Mouse (Mus musculus) testis, adult 2 months (tissue): ENCODE results near the gene Pou2f2. TPM values are rescaled to one million over a fixed set of nuclear protein-coding genes. Genes with fewer than 3 reads are reported as not detected.

Experiments
- H3K27ac ChIP-seq: fragments of 200-500 bp; 2 replicates; pipeline ENCODE4 v1.5.1; 2012; ENCODE audit warnings: low read depth, low read length; ENCODE audit not compliant: control insufficient read depth, insufficient read depth
- H3K27me3 ChIP-seq: fragments of 200-500 bp; 2 replicates; pipeline ENCODE4 v1.6.1; 2012; ENCODE audit warnings: mild to moderate bottlenecking, low read length, moderate library complexity; ENCODE audit not compliant: control insufficient read depth, insufficient read depth
- H3K36me3 ChIP-seq: fragments of 200-500 bp; 2 replicates; pipeline ENCODE4 v1.6.1; 2012; ENCODE audit warnings: mild to moderate bottlenecking, low read length; ENCODE audit not compliant: control insufficient read depth, insufficient read depth
- H3K4me1 ChIP-seq: fragments of 200-500 bp; 2 replicates; pipeline ENCODE4 v1.6.1; 2012; ENCODE audit warnings: low read length; ENCODE audit not compliant: control insufficient read depth, insufficient read depth
- H3K4me3 ChIP-seq: fragments of 200-500 bp; 2 replicates; pipeline ENCODE4 v1.5.1; 2012; ENCODE audit warnings: low read depth, mild to moderate bottlenecking, low read length, moderate library complexity, mixed read lengths; ENCODE audit not compliant: control insufficient read depth
- CTCF ChIP-seq: fragments of 200-500 bp; IDR thresholded peaks from 2 replicates; pipeline ENCODE4 v1.5.1; 2012; ENCODE audit warnings: low read depth, mild to moderate bottlenecking, inconsistent platforms, low read length, moderate library complexity; ENCODE audit not compliant: control insufficient read depth, insufficient read depth, insufficient replicate concordance
- POLR2A ChIP-seq: fragments of 200-500 bp; IDR thresholded peaks from 2 replicates; pipeline ENCODE4 v1.6.1; 2012; ENCODE audit warnings: low read depth, mild to moderate bottlenecking, inconsistent platforms, low read length, moderate library complexity; ENCODE audit not compliant: control insufficient read depth
- polyA plus RNA-seq: library from polyadenylated mRNA; depleted of rRNA; stranded (reverse); fragments of >200 nt; gene quantifications from 2 replicates; pipeline ENCODE4 v1.2.3, GENCODE M21; 2012

Gene Pou2f2
- polyA plus RNA-seq, 1 experiment = 8.3 TPM

DNA sequence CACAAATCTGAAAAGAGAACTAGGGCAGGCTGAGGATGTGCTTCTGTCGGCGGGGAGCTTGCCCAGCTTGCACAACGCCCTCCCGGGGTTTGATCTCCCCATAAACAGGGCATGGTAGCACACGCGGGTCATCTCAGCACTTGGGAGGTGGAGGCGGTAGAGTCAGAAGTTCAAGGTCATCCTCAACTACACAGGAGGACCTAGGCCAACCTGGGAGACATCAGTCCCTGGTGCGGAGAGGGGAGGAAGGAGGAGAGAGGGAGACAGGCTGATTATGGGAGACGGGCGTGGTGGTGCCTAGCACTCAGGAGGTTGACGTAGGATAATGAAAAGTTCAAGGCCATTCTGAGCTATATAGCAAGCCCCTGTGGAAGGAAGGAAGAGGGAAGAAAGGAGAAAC is 11.3 kb upstream of the Pou2f2 start:
- Histone ChIP-seq H3K27me3 (no peaks in the 10 kb centered on the region), H3K4me3 (no peak overlapping the region)
- TF ChIP-seq CTCF (no peak), POLR2A (no peak)

DNA sequence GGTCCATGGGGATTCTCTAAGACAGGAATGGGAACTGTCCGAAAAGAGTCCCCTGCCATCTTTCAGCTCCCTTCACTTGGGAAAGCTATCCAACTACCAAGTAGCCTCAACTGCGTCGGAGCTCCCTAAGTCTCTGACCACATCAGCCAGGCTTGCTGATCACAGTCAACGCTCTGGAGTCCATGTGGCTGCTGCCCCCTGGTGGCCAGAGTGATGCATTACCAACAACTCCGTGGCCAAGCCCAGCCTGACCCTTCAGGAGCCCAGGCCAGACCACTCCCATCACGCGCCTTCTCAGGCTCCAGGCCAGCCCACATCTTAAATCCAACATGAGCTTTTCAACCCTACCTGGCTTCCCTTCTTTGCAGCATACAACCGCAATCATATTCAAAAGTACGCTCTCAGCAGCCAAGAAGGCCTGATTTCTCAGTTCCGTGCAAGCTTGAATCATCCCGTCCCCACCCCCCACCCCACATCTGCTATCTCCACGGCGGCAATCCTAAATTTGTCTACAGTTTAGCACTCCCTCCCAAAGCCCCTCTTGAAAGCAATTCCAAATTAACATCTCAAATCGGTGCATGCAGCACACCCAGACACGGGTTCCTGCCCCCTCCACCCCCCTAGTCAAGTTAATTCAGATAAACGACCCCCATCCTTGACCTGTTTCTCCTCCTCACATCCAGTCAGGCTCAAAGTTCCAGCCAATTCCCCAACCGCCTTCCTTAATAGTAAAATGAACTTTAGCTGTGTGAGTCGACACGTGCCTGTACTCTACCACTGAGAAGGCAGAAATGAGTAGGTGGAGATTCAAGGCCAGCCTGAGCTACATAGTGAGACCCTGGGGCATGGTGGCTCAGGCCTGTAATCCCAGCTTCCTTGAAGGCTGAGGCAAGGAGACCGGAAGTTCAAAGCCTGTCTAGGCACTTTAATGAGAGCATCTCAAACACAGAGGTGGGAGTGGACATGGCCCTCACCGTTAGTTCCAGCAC is 8.4 kb upstream of the Pou2f2 start:
- Histone ChIP-seq H3K27me3 (no peaks in the 10 kb centered on the region), H3K4me3 (no peak overlapping the region), H3K4me1 (peaks cover 3% of the 10 kb centered on the region), H3K27ac (no peak overlapping the region), H3K36me3 (no peaks in the 10 kb centered on the region)
- TF ChIP-seq POLR2A (no peak), CTCF (peak; percentile 99)

More for the DNA sequence above, 11.3 kb upstream of the Pou2f2 start:
- Histone ChIP-seq H3K27ac (no peak overlapping the region), H3K4me1 (peaks cover 3% of the 10 kb centered on the region), H3K36me3 (no peaks in the 10 kb centered on the region)

DNA sequence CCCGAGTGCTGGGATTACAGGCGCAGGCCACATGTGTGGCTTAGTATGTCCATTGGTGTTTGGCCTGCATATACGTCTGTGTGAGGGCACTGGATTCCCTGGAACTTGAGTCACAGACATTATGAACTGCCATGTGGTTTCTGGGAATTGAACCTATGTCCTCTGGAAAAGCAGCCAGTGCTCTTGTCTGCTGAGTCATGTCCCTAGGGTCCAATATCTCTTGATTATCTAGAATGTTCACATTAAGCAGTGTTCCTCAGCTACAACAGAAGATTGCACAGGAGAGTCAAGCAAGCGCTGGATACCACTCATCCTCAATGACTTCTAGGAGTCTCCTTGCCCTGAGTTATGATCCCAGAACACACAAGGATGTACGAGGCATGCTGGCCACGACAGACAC is 4.6 kb upstream of the Pou2f2 start:
- no peak overlapping the region for H3K4me3 ChIP-seq
- H3K27me3 ChIP-seq = no peaks in the 10 kb centered on the region
- no peak overlapping the region for H3K27ac ChIP-seq
- H3K36me3 ChIP-seq = no peaks in the 10 kb centered on the region
- TF ChIP-seq CTCF (no peak), POLR2A (no peak)
- peaks cover 15% of the 10 kb centered on the region for H3K4me1 ChIP-seq

GRCm38 (mm10) chr7:25181814-25182213 is 2.3 kb upstream of the Pou2f2 start:
- Histone ChIP-seq H3K36me3 (no peaks in the 10 kb centered on the region), H3K4me1 (peaks cover 13% of the 10 kb centered on the region), H3K4me3 (no peak overlapping the region), H3K27me3 (no peaks in the 10 kb centered on the region; the same call in 1 of the 2 replicates), H3K27ac (no peak overlapping the region)
- TF ChIP-seq POLR2A (no peak), CTCF (no peak)

DNA sequence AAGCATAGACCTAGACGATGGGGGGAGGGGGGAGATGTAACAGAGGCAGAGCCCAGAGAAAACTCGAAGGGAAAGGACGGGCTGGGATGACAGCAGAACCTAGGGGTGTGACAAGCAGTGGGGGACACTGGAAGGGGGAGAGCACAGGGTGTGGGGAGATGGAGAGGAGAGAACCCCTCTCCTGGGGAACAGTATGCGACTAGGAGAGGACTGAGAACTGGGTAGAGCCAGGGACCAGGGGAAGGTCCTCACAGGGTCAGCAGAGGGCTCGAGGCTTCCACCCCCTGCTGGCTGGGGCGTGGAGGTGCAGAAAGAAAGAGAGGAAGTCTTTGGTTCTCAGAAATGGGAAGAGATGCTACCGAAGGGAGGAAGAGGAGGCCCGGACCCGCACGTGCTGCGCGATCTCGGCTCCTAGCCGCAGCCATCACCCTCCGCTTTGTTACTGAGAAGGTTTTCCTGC is 1.8 kb upstream of the Pou2f2 start:
- no peaks in the 10 kb centered on the region; the same call in 1 of the 2 replicates for H3K27me3 ChIP-seq
- H3K4me1 ChIP-seq = peaks cover 13% of the 10 kb centered on the region
- H3K27ac ChIP-seq = no peak overlapping the region
- H3K4me3 ChIP-seq = no peak overlapping the region
- no peaks in the 10 kb centered on the region for H3K36me3 ChIP-seq
- TF ChIP-seq CTCF (peak; percentile 31; the same call in 1 of the 2 replicates), POLR2A (no peak)

DNA sequence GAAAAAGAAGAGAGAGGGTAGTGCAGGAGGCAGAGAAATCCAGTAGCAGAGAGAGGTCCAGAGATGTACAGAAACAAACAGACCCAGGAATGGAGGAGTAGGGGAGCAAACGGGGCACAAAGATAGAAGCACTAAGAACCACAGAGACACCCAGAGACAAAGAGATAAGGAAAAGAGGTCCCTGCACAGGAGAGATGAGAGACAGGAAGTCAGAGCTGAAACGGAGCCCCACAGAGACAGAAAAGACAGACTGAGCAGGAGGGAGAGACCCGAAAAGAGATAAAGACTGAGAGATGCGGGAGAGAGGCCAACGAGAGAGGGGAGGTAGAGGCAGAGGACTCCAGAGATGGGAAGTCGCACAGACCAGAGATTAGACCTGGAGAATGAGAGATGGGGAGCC is 986 bp upstream of the Pou2f2 start:
- Histone ChIP-seq H3K27me3 (no peaks in the 10 kb centered on the region; the same call in 1 of the 2 replicates), H3K4me3 (no peak overlapping the region), H3K4me1 (peaks cover 13% of the 10 kb centered on the region), H3K27ac (no peak overlapping the region), H3K36me3 (no peaks in the 10 kb centered on the region)
- TF ChIP-seq POLR2A = no peak
- no peak for TF ChIP-seq CTCF
